ENCODE assay signal across 26 mouse cellular contexts in the genomic region with DNA sequence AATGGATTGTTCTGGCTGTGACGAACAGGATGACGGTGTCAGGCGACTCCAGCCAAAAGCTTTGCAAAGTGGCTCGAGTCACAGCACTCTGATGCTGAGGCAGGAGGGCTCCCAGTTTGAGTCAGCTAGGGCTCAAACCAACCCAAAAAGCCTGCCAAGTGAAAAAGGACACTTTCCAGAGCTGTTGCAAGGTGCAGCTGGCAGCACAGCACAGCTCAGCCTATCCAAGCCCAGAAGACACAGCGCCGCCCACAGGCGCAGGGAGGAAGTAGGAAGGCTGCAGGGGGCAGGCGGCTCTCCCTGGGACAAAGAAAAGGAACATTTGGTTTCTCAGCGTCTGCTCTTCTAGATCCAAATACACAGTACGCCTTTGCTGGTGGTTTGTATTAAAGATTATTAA. TPM values are rescaled to one million over a fixed set of nuclear protein-coding genes. Genes with fewer than 3 reads are reported as not detected.
DNase-seq lines count a peak whose midpoint lies in the region; TF ChIP-seq lines count a peak whose summit lies in the region.
"Had no signal": no experiment of that assay in that cellular context is flagged by ENCODE, and none has a peak within 500 bp of the region (broad histone marks: within the 10 kb centered on the region; RNA-seq: fewer than 3 reads in every experiment).

No protein-coding gene starts in this region.

- peaks cover 61% of the 10 kb centered on the region for H3K4me1 ChIP-seq in E14TG2a.4 (replicated peaks; ENCODE audit: low read depth, low read length)
- no peaks in the 10 kb centered on the region for H3K4me1 ChIP-seq in MEL (ENCODE audit: control insufficient read depth in 1 of 2, insufficient read depth in 2 of 2, low read length in 2 of 2)
- no peaks in the 10 kb centered on the region for H3K4me1 ChIP-seq in cortical plate, adult 2 months (ENCODE audit: control insufficient read depth, insufficient read depth, low read length)
- H3K4me1 ChIP-seq: embryonic facial prominence, embryonic 10.5 days; forebrain, embryonic 13.5 days; heart, embryonic 13.5 days; hindbrain, embryonic 15.5 days had no signal

- H3K9ac ChIP-seq in MEL (ENCODE audit: control insufficient read depth, low read depth, low read length, poor library complexity, severe bottlenecking), result no peak overlapping the region
- H3K9ac ChIP-seq: forebrain, embryonic 13.5 days; heart, embryonic 13.5 days; hindbrain, embryonic 15.5 days had no signal

- no peak for TF ChIP-seq POLR2A in MEL (IDR thresholded peaks at IDR 0.05; ENCODE audit: control insufficient read depth in 1 of 2, insufficient read depth in 1 of 2, low read depth in 1 of 2, low read length in 2 of 2, poor library complexity in 1 of 2)
- no peak for TF ChIP-seq POLR2A in cortical plate, adult 2 months (IDR thresholded peaks at IDR 0.05; ENCODE audit: extremely low read depth, insufficient read depth, low read length)

- H3K36me3 ChIP-seq in E14TG2a.4 (ENCODE audit: insufficient read depth, low read length) (peaks cover 79% of the 10 kb centered on the region), MEL (ENCODE audit: control insufficient read depth in 1 of 2, insufficient read depth in 2 of 2, low read length in 2 of 2) (peaks cover 0 to 5% of the 10 kb centered on the region in 2 experiments; a peak in 2 of 4 replicates)

- TF ChIP-seq CTCF in layer of hippocampus, adult 2 months (conservative IDR thresholded peaks at IDR 0.05), result peak; percentile 56
- TF ChIP-seq CTCF in E14TG2a.4 (conservative IDR thresholded peaks at IDR 0.05; ENCODE audit: low read length) (peak; percentile 58), MEL (IDR thresholded peaks at IDR 0.05 in 2 of 3, conservative IDR thresholded peaks at IDR 0.05 in 1 of 3; ENCODE audit: control insufficient read depth in 1 of 3, insufficient read depth in 1 of 3, low read depth in 2 of 3, low read length in 3 of 3, poor library complexity in 1 of 3, severe bottlenecking in 1 of 3) (peak; percentile 53 to 59 (median 57))
- 0 out of 2 replicates have a peak, but pooled peaks have one; percentile 12 for TF ChIP-seq CTCF in cortical plate, adult 2 months (IDR thresholded peaks at IDR 0.05; ENCODE audit: extremely low read depth, insufficient read depth, low read length)

- TF ChIP-seq EP300 in MEL (IDR thresholded peaks at IDR 0.05; ENCODE audit: low read depth in 1 of 2, low read length in 2 of 2), result no peak

- no peaks in the 10 kb centered on the region for H3K79me2 ChIP-seq in MEL (ENCODE audit: control insufficient read depth, insufficient read depth, low read length, poor library complexity)

- no peak for TF ChIP-seq RAD21 in MEL (IDR thresholded peaks at IDR 0.05; ENCODE audit: low read depth, low read length)

- H3K9me3 ChIP-seq in E14TG2a.4 (ENCODE audit: low read length), result no peaks in the 10 kb centered on the region
- no peaks in the 10 kb centered on the region for H3K9me3 ChIP-seq in MEL (replicated peaks; ENCODE audit: insufficient read depth, low read length)
- H3K9me3 ChIP-seq: embryonic facial prominence, embryonic 10.5 days; forebrain, embryonic 13.5 days; G1E; heart, embryonic 13.5 days; hindbrain, embryonic 15.5 days had no signal

- no peak overlapping the region for H3K27ac ChIP-seq in layer of hippocampus, adult 2 months
- no peak overlapping the region for H3K27ac ChIP-seq in MEL (ENCODE audit: control insufficient read depth, low read depth, low read length)
- H3K27ac ChIP-seq in cortical plate, adult 2 months (ENCODE audit: insufficient read depth, low read length), result no peak overlapping the region
- H3K27ac ChIP-seq: embryonic facial prominence, embryonic 10.5 days; forebrain, embryonic 13.5 days; gastrocnemius, adult 2 months; heart, embryonic 13.5 days; hindbrain, embryonic 15.5 days had no signal

- no peak overlapping the region for H3K4me3 ChIP-seq in layer of hippocampus, adult 2 months
- H3K4me3 ChIP-seq in E14TG2a.4 (replicated peaks; ENCODE audit: low read length) (0 out of 2 replicates have a peak overlapping the region, but pooled peaks have one; percentile 10), MEL (ENCODE audit: control insufficient read depth in 1 of 2, insufficient read depth in 1 of 2, low read depth in 2 of 2, low read length in 2 of 2) (no peak overlapping the region)
- no peak overlapping the region for H3K4me3 ChIP-seq in cortical plate, adult 2 months (ENCODE audit: insufficient read depth, low read length)
- H3K4me3 ChIP-seq: embryonic facial prominence, embryonic 10.5 days; forebrain, embryonic 13.5 days; gastrocnemius, adult 2 months; heart, embryonic 13.5 days; hindbrain, embryonic 15.5 days had no signal

- H3K27me3 ChIP-seq in E14TG2a.4 (ENCODE audit: insufficient read depth, low read length), result no peaks in the 10 kb centered on the region
- no peaks in the 10 kb centered on the region for H3K27me3 ChIP-seq in MEL (ENCODE audit: control insufficient read depth in 1 of 2, insufficient read depth in 2 of 2, low read length in 2 of 2)
- H3K27me3 ChIP-seq: forebrain, embryonic 13.5 days; heart, embryonic 13.5 days; hindbrain, embryonic 15.5 days had no signal

- no peak for DNase-seq in layer of hippocampus, adult 2 months (ENCODE audit: low spot score in 2 of 2)
- DNase-seq in layer of hippocampus, adult 9-10 months (ENCODE audit: low spot score), result no peak
- DNase-seq in MEL (ENCODE audit: low read depth, low spot score), result peak; percentile 40
- no peak for DNase-seq in right cerebral cortex, postnatal 10 days (ENCODE audit: low spot score in 2 of 2)
- no peak for DNase-seq in gastrocnemius, postnatal 4 days (ENCODE audit: low spot score in 2 of 2)
- DNase-seq in embryo, embryonic 10.5 days (ENCODE audit: low spot score), result no peak
- DNase-seq: adrenal gland, adult 8-10 months; adrenal gland, postnatal 36 days; cerebellum, adult 11 months; cerebellum, adult 9-10 months; cerebellum, postnatal 25 days; gastrocnemius, adult 2 months; gastrocnemius, postnatal 25 days; heart, adult 11 months; heart, postnatal 36 days had no signal

TF ChIP-seq in MEL, 35 proteins besides CTCF, POLR2A, EP300 and RAD21:
- TF ChIP-seq GATA1 (IDR thresholded peaks at IDR 0.05; ENCODE audit: low read depth, low read length) (no peak), POLR2AphosphoS2 (IDR thresholded peaks at IDR 0.05; ENCODE audit: low read length) (no peak), USF1 (IDR thresholded peaks at IDR 0.05; ENCODE audit: low read depth, low read length) (no peak), ZKSCAN1 (IDR thresholded peaks at IDR 0.05; ENCODE audit: low read depth, low read length) (no peak), MXI1 (IDR thresholded peaks at IDR 0.05; ENCODE audit: low read depth, low read length) (no peak), NRF1 (IDR thresholded peaks at IDR 0.05; ENCODE audit: insufficient read depth, low read depth, low read length, poor library complexity, severe bottlenecking) (no peak), E2F4 (IDR thresholded peaks at IDR 0.05; ENCODE audit: borderline replicate concordance, low read depth, low read length) (no peak), MAZ (IDR thresholded peaks at IDR 0.05; ENCODE audit: low read depth, low read length) (no peak), MYB (IDR thresholded peaks at IDR 0.05; ENCODE audit: low read depth, low read length) (no peak)

RNA-seq across cellular contexts. Expression of gene Trim25, which starts 12.6 kb away (rescaled TPM):
- total RNA-seq in layer of hippocampus, adult 2 months (2021), result 1 to 10 TPM; 4.8 to 4.9 TPM
- total RNA-seq in MEL (2012; rRNA removed), result 21.5 and 22.2 TPM in 2 replicates
- 10 to 100 TPM in 1 of 2 experiments, not detected in 1; 43.0 TPM for polyA plus RNA-seq in MEL (2012; ENCODE audit: insufficient read depth in 1 of 2, insufficient read length in 2 of 2, low read depth in 1 of 2, low replicate concordance in 2 of 2, missing spikeins in 1 of 2)
- polyA plus RNA-seq in cortical plate, adult 2 months (2012; rRNA removed), result 3.2 and 3.7 TPM in 2 replicates
- total RNA-seq in gastrocnemius, postnatal 4 days (2021), result 10 to 100 TPM; 27.9 to 32.3 TPM

RNA-seq across cellular contexts. Expression of gene Coil, which starts 16.6 kb away (rescaled TPM):
- 10 to 100 TPM; 20.9 to 21.7 TPM for total RNA-seq in layer of hippocampus, adult 2 months (2021)
- 32.6 and 32.9 TPM in 2 replicates for total RNA-seq in MEL (2012; rRNA removed)
- polyA plus RNA-seq in MEL (2012; ENCODE audit: insufficient read depth in 1 of 2, insufficient read length in 2 of 2, low read depth in 1 of 2, low replicate concordance in 2 of 2, missing spikeins in 1 of 2), result 10 to 100 TPM in 1 of 2 experiments, not detected in 1; 24.4 TPM
- polyA plus RNA-seq in cortical plate, adult 2 months (2012; rRNA removed), result 18.8 and 19.3 TPM in 2 replicates
- total RNA-seq in gastrocnemius, postnatal 4 days (2021), result 1 to 10 TPM; 8.9 to 10.0 TPM

RNA-seq across cellular contexts. Expression of gene Elobl, which starts 19.9 kb away (rescaled TPM):
- not detected for total RNA-seq in layer of hippocampus, adult 2 months (2021)
- total RNA-seq in MEL (2012; rRNA removed), result 0.58 and 0.92 TPM in 2 replicates
- polyA plus RNA-seq in MEL (2012; ENCODE audit: insufficient read depth in 1 of 2, insufficient read length in 2 of 2, low read depth in 1 of 2, low replicate concordance in 2 of 2, missing spikeins in 1 of 2), result under 1 TPM in 1 of 2 experiments, not detected in 1; 0.72 TPM
- not detected in 2 replicates for polyA plus RNA-seq in cortical plate, adult 2 months (2012; rRNA removed)
- total RNA-seq in gastrocnemius, postnatal 4 days (2021), result not detected
- total RNA-seq: adrenal gland, adult 8-10 months; adrenal gland, postnatal 36 days; G1E; gastrocnemius, adult 2 months; gastrocnemius, postnatal 25 days; heart, postnatal 36 days had no signal
- polyA plus RNA-seq: C2C12; embryonic facial prominence, embryonic 10.5 days; embryonic facial prominence, embryonic 14.5 days; forebrain, embryonic 13.5 days; G1E; heart, embryonic 13.5 days; heart, postnatal 0 days; hindbrain, embryonic 11.5 days; hindbrain, embryonic 15.5 days had no signal

RNA-seq across cellular contexts. Expression of gene Scpep1, which starts 31.4 kb away (rescaled TPM):
- total RNA-seq in layer of hippocampus, adult 2 months (2021), result 10 to 100 TPM; 13.2 to 13.9 TPM
- total RNA-seq in MEL (2012; rRNA removed), result 7.9 and 8.9 TPM in 2 replicates
- 10 to 100 TPM in 1 of 2 experiments, not detected in 1; 15.6 TPM for polyA plus RNA-seq in MEL (2012; ENCODE audit: insufficient read depth in 1 of 2, insufficient read length in 2 of 2, low read depth in 1 of 2, low replicate concordance in 2 of 2, missing spikeins in 1 of 2)
- polyA plus RNA-seq in cortical plate, adult 2 months (2012; rRNA removed), result 16.1 and 16.8 TPM in 2 replicates
- total RNA-seq in gastrocnemius, postnatal 4 days (2021), result 10 to 100 TPM; 37.2 to 44.1 TPM
